Mouse (Mus musculus): Measurements from ENCODE around the gene Slc2a3. TPM values are rescaled to one million over a fixed set of nuclear protein-coding genes. Genes with fewer than 3 reads are reported as not detected.
A peak's percentile ranks its signal among the peaks of the same experiment; 100 is the strongest.
"Not testable (repeated sequence)": the region's sequence is repeated elsewhere in the genome, so short reads cannot be mapped to it uniquely, and the experiment has no call there.

Slc2a3 gene
- polyA plus RNA-seq, 1 experiment from 2014 or later: 12.1 TPM

GRCm38 (mm10) chr6:122719942-122720341 is 81.5 kb downstream of the Slc2a3 start:
- H3K27me3 ChIP-seq (replicated peaks): no peaks in the 10 kb centered on the region
- no peak overlapping the region for H3K9ac ChIP-seq
- H3K4me3 ChIP-seq: no peak overlapping the region
- WGBS: 25% methylated on average over 2 of the region's 2 CpGs
- no peak overlapping the region for H3K27ac ChIP-seq (replicated peaks)
- H3K4me1 ChIP-seq: peaks cover 12% of the 10 kb centered on the region
- H3K4me2 ChIP-seq: no peak overlapping the region
- H3K9me3 ChIP-seq: no peaks in the 10 kb centered on the region
- no peaks in the 10 kb centered on the region for H3K36me3 ChIP-seq
- no peak for ATAC-seq (ENCODE audit: extremely low read depth, insufficient number of reproducible peaks, low FRiP score, low TSS enrichment)

- peaks cover 14% of the 10 kb centered on the region for H3K4me1 ChIP-seq
- H3K4me2 ChIP-seq; H3K9ac ChIP-seq; H3K4me3 ChIP-seq; H3K27me3 ChIP-seq (replicated peaks); H3K27ac ChIP-seq (replicated peaks); H3K9me3 ChIP-seq; ATAC-seq (ENCODE audit: extremely low read depth, insufficient number of reproducible peaks, low FRiP score, low TSS enrichment); H3K36me3 ChIP-seq: not testable (repeated sequence)
- 79% methylated on average over 1 of the region's 1 CpGs for WGBS
Observed at GRCm38 (mm10) chr6:122718224-122718623, 83.2 kb downstream of the Slc2a3 start.

DNA sequence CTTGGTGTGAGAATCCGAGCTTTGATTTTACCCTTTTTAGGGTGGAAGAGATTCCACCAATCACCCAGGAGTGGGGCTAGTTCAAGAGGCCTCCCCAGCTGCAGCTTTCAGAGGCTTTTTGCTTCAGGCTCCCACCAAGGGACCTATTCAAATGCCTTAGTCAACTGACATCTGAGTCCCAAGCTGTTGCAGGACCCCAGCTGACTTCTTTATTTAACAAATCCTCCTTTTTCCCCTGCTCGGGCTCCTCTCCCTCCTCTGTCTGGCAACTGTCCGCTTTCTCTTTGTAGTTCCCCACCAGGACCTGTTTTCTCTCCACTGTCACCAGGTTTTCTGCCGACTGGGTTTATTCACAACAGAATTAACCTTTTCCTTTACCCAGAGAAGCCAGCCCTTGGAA is 85.6 kb downstream of the Slc2a3 start:
- H3K27me3 ChIP-seq (replicated peaks): no peaks in the 10 kb centered on the region
- no peak overlapping the region for H3K27ac ChIP-seq (replicated peaks)
- H3K36me3 ChIP-seq: no peaks in the 10 kb centered on the region
- H3K4me1 ChIP-seq: peaks cover 14% of the 10 kb centered on the region
- 6% methylated on average over 4 of the region's 4 CpGs for WGBS
- peak overlapping the region; percentile 18; the same call in 1 of the 2 replicates for H3K4me2 ChIP-seq
- no peaks in the 10 kb centered on the region for H3K9me3 ChIP-seq
- H3K9ac ChIP-seq: peak overlapping the region; percentile 13; the same call in 1 of the 2 replicates
- no peak for ATAC-seq (ENCODE audit: extremely low read depth, insufficient number of reproducible peaks, low FRiP score, low TSS enrichment)
- no peak overlapping the region for H3K4me3 ChIP-seq

DNA sequence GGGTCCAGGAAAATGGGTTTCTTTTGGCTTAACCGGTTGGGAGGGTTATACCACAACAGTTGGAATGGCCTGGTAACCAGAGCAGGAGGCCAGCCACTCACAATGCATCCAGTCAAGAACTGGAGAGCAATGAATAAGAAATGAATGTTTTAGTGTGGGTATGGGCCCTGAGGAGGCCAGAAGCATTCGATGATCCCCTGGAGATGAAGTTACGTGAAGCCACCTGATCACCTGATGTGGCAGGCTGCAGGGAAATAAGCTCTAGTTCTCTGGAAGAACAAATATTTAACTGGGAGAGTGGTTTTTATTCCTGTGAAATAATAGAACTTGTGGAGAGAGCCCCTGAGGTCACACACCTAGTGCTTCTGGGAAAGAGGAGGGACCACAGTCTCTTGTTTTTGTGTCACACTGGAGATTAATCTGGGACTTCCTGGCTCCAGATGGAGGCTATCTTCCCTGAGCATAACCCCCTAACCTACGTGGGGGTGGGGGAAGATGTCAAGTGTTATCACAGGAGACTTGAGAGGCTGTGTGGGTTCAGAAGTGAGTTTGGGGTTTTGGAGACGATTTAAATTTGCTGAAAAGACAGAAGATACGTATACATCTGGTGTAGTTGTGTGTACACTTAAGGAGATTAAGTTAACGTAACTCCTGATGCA is 86.6 kb downstream of the Slc2a3 start:
- Histone ChIP-seq H3K27me3 (replicated peaks) (no peaks in the 10 kb centered on the region), H3K36me3 (no peaks in the 10 kb centered on the region), H3K27ac (replicated peaks) (no peak overlapping the region), H3K9ac (no peak overlapping the region), H3K4me1 (peaks cover 14% of the 10 kb centered on the region), H3K4me3 (no peak overlapping the region), H3K9me3 (no peaks in the 10 kb centered on the region), H3K4me2 (no peak overlapping the region)
- ATAC-seq (ENCODE audit: extremely low read depth, insufficient number of reproducible peaks, low FRiP score, low TSS enrichment): no peak
- 51% methylated on average over 7 of the region's 7 CpGs for WGBS

DNA sequence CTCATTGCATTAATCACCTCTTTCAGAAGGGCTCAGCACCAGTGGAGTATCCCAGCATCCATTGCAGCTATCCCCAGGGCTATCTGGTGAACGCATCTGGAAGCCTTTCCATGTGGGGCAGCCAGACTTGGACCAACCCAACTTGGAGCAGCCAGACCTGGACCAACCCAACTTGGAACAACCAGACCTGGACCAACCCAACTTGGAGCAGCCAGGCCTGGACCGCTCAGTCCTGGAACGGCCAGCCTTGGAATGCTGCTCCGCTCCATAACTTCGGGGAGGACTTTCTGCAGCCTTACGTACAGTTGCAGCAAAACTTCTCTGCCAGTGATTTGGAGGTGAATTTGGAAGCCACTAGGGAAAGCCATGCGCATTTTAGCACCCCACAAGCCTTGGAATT is 88.3 kb downstream of the Slc2a3 start:
- H3K4me1 ChIP-seq: peaks cover 14% of the 10 kb centered on the region
- H3K9me3 ChIP-seq; H3K9ac ChIP-seq; H3K4me2 ChIP-seq; H3K27me3 ChIP-seq (replicated peaks); ATAC-seq (ENCODE audit: extremely low read depth, insufficient number of reproducible peaks, low FRiP score, low TSS enrichment); H3K36me3 ChIP-seq; H3K27ac ChIP-seq (replicated peaks); H3K4me3 ChIP-seq: not testable (repeated sequence)
- 94% methylated on average over 7 of the region's 7 CpGs for WGBS

DNA sequence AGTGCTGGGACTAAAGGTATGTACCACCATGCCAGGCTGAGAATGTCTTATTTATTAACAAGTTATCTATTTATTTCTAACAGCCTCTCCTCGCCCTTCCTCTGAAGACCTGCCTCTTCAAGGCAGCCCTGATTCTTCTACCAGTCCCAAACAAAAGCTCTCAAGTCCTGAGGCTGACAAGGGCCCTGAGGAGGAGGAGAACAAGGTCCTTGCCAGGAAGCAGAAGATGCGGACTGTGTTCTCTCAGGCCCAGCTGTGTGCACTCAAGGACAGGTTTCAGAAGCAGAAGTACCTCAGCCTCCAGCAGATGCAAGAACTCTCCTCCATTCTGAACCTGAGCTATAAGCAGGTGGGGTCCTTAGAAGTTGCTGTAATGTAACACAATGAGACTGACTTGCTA is 90.0 kb downstream of the Slc2a3 start:
- peaks cover 21% of the 10 kb centered on the region for H3K27me3 ChIP-seq (replicated peaks)
- no peaks in the 10 kb centered on the region for H3K36me3 ChIP-seq
- no peak overlapping the region for H3K9ac ChIP-seq
- ATAC-seq (ENCODE audit: extremely low read depth, insufficient number of reproducible peaks, low FRiP score, low TSS enrichment): no peak
- no peak overlapping the region for H3K27ac ChIP-seq (replicated peaks)
- H3K4me1 ChIP-seq: peaks cover 14% of the 10 kb centered on the region
- H3K9me3 ChIP-seq: no peaks in the 10 kb centered on the region
- H3K4me2 ChIP-seq: no peak overlapping the region
- no peak overlapping the region for H3K4me3 ChIP-seq
- WGBS: 89% methylated on average over 2 of the region's 2 CpGs

- no peak for ATAC-seq (ENCODE audit: extremely low read depth, insufficient number of reproducible peaks, low FRiP score, low TSS enrichment)
- 65% methylated on average over 4 of the region's 4 CpGs for whole genome bisulfite sequencing
- peaks cover 3% of the 10 kb centered on the region; the same call in 1 of the 2 replicates for H3K4me1 ChIP-seq
- no peak overlapping the region for H3K9ac ChIP-seq
- no peaks in the 10 kb centered on the region for H3K9me3 ChIP-seq
- peaks cover 28% of the 10 kb centered on the region for H3K27me3 ChIP-seq (replicated peaks)
- no peaks in the 10 kb centered on the region for H3K36me3 ChIP-seq
- no peak overlapping the region for H3K4me2 ChIP-seq
- no peak overlapping the region for H3K27ac ChIP-seq (replicated peaks)
- H3K4me3 ChIP-seq: no peak overlapping the region
Observed at GRCm38 (mm10) chr6:122708826-122709225, 92.6 kb downstream of the Slc2a3 start.

DNA sequence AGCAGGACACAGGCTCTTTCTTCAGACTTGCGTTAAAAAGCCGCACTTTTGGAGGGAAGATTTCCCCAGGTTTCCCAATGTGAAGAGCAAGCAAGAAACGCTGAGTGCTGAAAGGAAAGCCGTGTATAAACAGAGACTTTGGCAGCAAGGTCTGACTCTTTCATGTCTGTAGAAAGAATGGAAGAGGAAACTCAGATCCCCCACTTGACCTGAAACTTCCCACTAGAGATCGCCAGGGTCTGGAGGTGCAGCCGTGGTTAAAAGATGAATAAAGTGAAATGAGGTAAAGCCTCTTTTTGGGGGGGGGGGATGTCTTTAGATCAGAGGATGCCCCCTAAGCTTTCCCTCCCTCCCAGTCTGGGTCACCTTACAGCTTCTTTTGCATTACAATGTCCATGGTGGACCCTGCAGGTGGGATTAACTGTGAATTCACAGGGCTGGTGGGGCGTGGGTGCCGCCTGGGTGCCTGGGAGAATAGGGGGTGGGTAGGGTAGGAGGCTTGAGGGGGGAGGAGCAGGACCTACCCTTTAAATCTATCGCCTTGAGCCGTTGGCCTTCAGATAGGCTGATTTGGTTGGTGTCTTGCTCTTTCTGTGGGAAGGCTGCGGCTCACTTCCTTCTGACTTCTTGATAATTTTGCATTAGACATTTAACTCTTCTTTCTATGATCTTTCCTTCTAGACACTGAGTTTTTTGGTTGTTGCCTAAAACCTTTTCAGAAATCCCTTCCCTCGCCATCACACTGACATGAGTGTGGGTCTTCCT is 94.2 kb downstream of the Slc2a3 start, which contains the start of gene Nanog:
Nanog (plus strand) TSS at position 454 of the 765 bp plus-strand sequence.
- Histone ChIP-seq H3K36me3 (no peaks in the 10 kb centered on the region), H3K9ac (no peak within 1 kb of the TSS), H3K27me3 (replicated peaks) (peaks cover 28% of the 10 kb centered on the region), H3K9me3 (no peaks in the 10 kb centered on the region), H3K27ac (replicated peaks) (no peak within 1 kb of the TSS), H3K4me3 (no peak within 1 kb of the TSS), H3K4me2 (no peak within 1 kb of the TSS), H3K4me1 (peaks cover 10% of the 10 kb centered on the region)
- no peak for ATAC-seq (ENCODE audit: extremely low read depth, insufficient number of reproducible peaks, low FRiP score, low TSS enrichment)
- 25% methylated on average over 12 of the region's 12 CpGs for WGBS

- no peak overlapping the region for H3K4me2 ChIP-seq
- H3K9ac ChIP-seq: no peak overlapping the region
- no peak for ATAC-seq (ENCODE audit: extremely low read depth, insufficient number of reproducible peaks, low FRiP score, low TSS enrichment)
- H3K4me3 ChIP-seq: no peak overlapping the region
- no peaks in the 10 kb centered on the region for H3K36me3 ChIP-seq
- no peak overlapping the region for H3K27ac ChIP-seq (replicated peaks)
- H3K4me1 ChIP-seq: peaks cover 15% of the 10 kb centered on the region
- H3K27me3 ChIP-seq (replicated peaks): peaks cover 28% of the 10 kb centered on the region
- H3K9me3 ChIP-seq: no peaks in the 10 kb centered on the region
- WGBS: 63% methylated on average over 12 of the region's 12 CpGs
Observed at GRCm38 (mm10) chr6:122706337-122706840, 95.1 kb downstream of the Slc2a3 start.

GRCm38 (mm10) chr6:122703706-122704105 is 97.7 kb downstream of the Slc2a3 start:
- H3K4me2 ChIP-seq: peak overlapping the region; percentile 71

DNA sequence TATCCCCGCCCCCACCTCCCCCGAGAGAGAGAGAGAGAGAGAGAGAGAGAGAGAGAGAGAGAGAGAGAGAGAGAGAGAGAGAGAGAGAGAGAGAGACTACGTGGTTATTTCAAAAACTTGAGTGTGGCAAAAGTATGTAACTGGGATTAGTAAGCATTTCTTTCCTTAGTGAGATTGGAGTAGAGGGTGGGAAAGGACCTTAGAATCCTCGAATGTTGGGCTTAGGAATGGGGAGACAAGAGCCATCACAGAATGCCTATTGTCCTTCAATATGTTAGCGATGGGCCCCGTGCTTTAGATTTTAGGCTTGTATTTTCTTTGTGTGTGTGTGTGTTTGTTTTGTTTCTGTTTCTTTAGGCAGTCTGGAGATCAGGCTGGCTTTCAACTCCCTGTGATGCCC is 98.2 kb downstream of the Slc2a3 start:
- Histone ChIP-seq H3K4me3 (peak overlapping the region; percentile 45), H3K27ac (replicated peaks) (peak overlapping the region; percentile 95), H3K4me2 (peak overlapping the region; percentile 71), H3K9ac (peak overlapping the region; percentile 79), H3K9me3 (no peaks in the 10 kb centered on the region), H3K4me1 (peaks cover 15% of the 10 kb centered on the region), H3K36me3 (no peaks in the 10 kb centered on the region), H3K27me3 (replicated peaks) (peaks cover 25% of the 10 kb centered on the region)
- 11% methylated on average over 6 of the region's 6 CpGs for WGBS
- ATAC-seq (ENCODE audit: extremely low read depth, insufficient number of reproducible peaks, low FRiP score, low TSS enrichment): no peak

More at GRCm38 (mm10) chr6:122703706-122704105, 97.7 kb downstream of the Slc2a3 start:
- ATAC-seq (ENCODE audit: extremely low read depth, insufficient number of reproducible peaks, low FRiP score, low TSS enrichment): no peak
- no peak overlapping the region for H3K4me3 ChIP-seq
- peak overlapping the region; percentile 41; the same call in 1 of the 2 replicates for H3K9ac ChIP-seq
- WGBS: 23% methylated on average over 1 of the region's 1 CpGs
- peaks cover 28% of the 10 kb centered on the region for H3K27me3 ChIP-seq (replicated peaks)
- H3K27ac ChIP-seq (replicated peaks): peak overlapping the region; percentile 95
- H3K9me3 ChIP-seq: no peaks in the 10 kb centered on the region
- H3K36me3 ChIP-seq: no peaks in the 10 kb centered on the region
- peaks cover 15% of the 10 kb centered on the region for H3K4me1 ChIP-seq

Data from heart, embryonic 13.5 days (tissue).